Mouse (Mus musculus): Measurements from ENCODE around the gene Fam78a. TPM values are rescaled to one million over a fixed set of nuclear protein-coding genes. Genes with fewer than 3 reads are reported as not detected.

Fam78a gene
- total and polyA plus RNA-seq, 3 experiments = 16.0 to 17.4 TPM; not detected in 1

DNA sequence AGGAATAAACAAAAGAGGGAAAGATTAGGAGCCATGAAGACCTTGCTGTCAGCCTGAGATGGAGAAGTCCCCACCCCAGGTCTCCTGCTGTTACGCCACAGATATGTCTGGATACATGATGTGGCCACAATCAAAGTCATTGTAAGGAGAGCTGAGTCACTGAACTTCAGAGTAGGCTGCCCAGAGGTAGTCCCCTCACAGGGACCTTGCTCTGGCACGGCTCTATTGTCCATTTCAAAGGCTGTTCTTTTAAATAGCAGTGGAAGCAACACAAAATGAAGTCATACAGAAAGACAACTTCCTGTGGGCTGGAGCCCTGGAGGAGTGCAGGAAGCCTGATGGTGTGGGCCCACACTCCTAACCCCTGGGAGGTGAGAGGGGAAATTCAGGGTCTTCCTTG is 23.5 kb downstream of the Fam78a start:
- peaks cover 33 to 44% of the 10 kb centered on the region in 2 experiments for H3K4me1 ChIP-seq (ENCODE audit: control insufficient read depth in 1 of 2, insufficient read depth in 2 of 2, low read length in 2 of 2)
- H3K27me3 ChIP-seq (ENCODE audit: control insufficient read depth in 1 of 2, insufficient read depth in 2 of 2, low read length in 2 of 2) = no peaks in the 10 kb centered on the region
- H3K9me3 ChIP-seq (replicated peaks; ENCODE audit: insufficient read depth, low read length) = no peaks in the 10 kb centered on the region
- peak overlapping the region; percentile 19 for H3K9ac ChIP-seq (ENCODE audit: control insufficient read depth, low read depth, low read length, poor library complexity, severe bottlenecking)
- H3K4me3 ChIP-seq (ENCODE audit: control insufficient read depth in 1 of 2, insufficient read depth in 1 of 2, low read depth in 2 of 2, low read length in 2 of 2) = no peak overlapping the region; a peak in 1 of 4 replicates
- H3K27ac ChIP-seq (ENCODE audit: control insufficient read depth, low read depth, low read length) = peak overlapping the region; percentile 82
- H3K36me3 ChIP-seq (ENCODE audit: control insufficient read depth in 1 of 2, insufficient read depth in 2 of 2, low read length in 2 of 2) = peaks cover 0 to 38% of the 10 kb centered on the region in 2 experiments; a peak in 2 of 4 replicates
- no peaks in the 10 kb centered on the region for H3K79me2 ChIP-seq (ENCODE audit: control insufficient read depth, insufficient read depth, low read length, poor library complexity)
- peak; percentile 68 for DNase-seq (ENCODE audit: low read depth, low spot score)
- TF ChIP-seq GATA1 (IDR thresholded peaks at IDR 0.05; ENCODE audit: low read depth, low read length) (peak; percentile 27; the same call in 1 of the 2 replicates), TAL1 (IDR thresholded peaks at IDR 0.05; ENCODE audit: low read length) (peak; percentile 33), TCF12 (IDR thresholded peaks at IDR 0.05; ENCODE audit: low read depth, low read length) (peak; percentile 66), ZKSCAN1 (IDR thresholded peaks at IDR 0.05; ENCODE audit: low read depth, low read length) (no peak), TBP (IDR thresholded peaks at IDR 0.05; ENCODE audit: low read depth, low read length) (no peak), RCOR1 (IDR thresholded peaks at IDR 0.05; ENCODE audit: low read depth, low read length) (peak; percentile 38; the same call in 1 of the 2 replicates), MAZ (IDR thresholded peaks at IDR 0.05; ENCODE audit: low read depth, low read length) (0 out of 2 replicates have a peak, but pooled peaks have one; percentile 3), EP300 (IDR thresholded peaks at IDR 0.05; ENCODE audit: low read depth in 1 of 2, low read length in 2 of 2) (peak; percentile 58 to 64; a peak in 3 of 4 replicates), USF2 (IDR thresholded peaks at IDR 0.05; ENCODE audit: borderline replicate concordance in 1 of 2, insufficient read depth in 1 of 2, low read depth in 1 of 2, low read length in 2 of 2) (no peak)

DNA sequence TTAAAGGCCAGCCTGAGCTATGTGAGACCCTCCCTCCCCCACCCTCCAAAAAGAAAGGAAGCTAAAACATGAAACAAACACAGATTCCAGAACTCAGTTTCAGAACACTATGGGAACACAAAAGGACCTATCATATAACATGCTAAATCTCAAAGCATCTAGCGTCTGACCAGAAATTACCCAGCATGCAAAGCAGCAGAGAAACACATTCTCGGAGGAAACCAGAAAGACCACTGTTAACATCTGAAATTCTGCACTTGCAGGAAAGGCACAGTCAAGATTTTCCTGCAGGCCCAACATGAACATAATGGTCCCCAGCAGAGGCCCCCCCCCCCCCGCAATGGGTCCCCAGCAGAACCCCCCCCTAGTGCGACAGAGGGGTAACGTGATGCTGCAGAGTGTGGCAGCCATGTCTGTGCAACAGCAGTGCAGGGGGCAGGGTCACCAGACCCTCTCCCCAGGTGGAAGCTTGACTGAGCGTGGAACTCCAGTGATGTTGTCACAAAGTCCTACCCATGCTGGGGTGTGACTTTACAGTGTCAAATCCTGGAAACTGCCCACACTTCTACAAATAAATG is 24.3 kb downstream of the Fam78a start:
- Histone ChIP-seq H3K27ac (ENCODE audit: control insufficient read depth, low read depth, low read length) (peak overlapping the region; percentile 82; the same call in 1 of the 2 replicates), H3K27me3 (ENCODE audit: control insufficient read depth in 1 of 2, insufficient read depth in 2 of 2, low read length in 2 of 2) (no peaks in the 10 kb centered on the region), H3K9ac (ENCODE audit: control insufficient read depth, low read depth, low read length, poor library complexity, severe bottlenecking) (no peak overlapping the region), H3K79me2 (ENCODE audit: control insufficient read depth, insufficient read depth, low read length, poor library complexity) (no peaks in the 10 kb centered on the region), H3K9me3 (replicated peaks; ENCODE audit: insufficient read depth, low read length) (no peaks in the 10 kb centered on the region), H3K36me3 (ENCODE audit: control insufficient read depth in 1 of 2, insufficient read depth in 2 of 2, low read length in 2 of 2) (peaks cover 0 to 41% of the 10 kb centered on the region in 2 experiments; a peak in 2 of 4 replicates), H3K4me3 (ENCODE audit: control insufficient read depth in 1 of 2, insufficient read depth in 1 of 2, low read depth in 2 of 2, low read length in 2 of 2) (no peak overlapping the region), H3K4me1 (ENCODE audit: control insufficient read depth in 1 of 2, insufficient read depth in 2 of 2, low read length in 2 of 2) (peaks cover 33 to 48% of the 10 kb centered on the region in 2 experiments)
- no peak for TF ChIP-seq ZMIZ1 (IDR thresholded peaks at IDR 0.05; ENCODE audit: low read depth, low read length)
- no peak for TF ChIP-seq TBP (IDR thresholded peaks at IDR 0.05; ENCODE audit: low read depth, low read length)
- TF ChIP-seq JUND (IDR thresholded peaks at IDR 0.05; ENCODE audit: low read depth, low read length) = no peak
- TF ChIP-seq BHLHE40 (IDR thresholded peaks at IDR 0.05; ENCODE audit: borderline replicate concordance, low read depth, low read length) = no peak
- no peak for TF ChIP-seq MEF2A (IDR thresholded peaks at IDR 0.05; ENCODE audit: extremely low read depth, insufficient replicate concordance, low read depth, low read length, poor library complexity, severe bottlenecking)
- TF ChIP-seq RAD21 (IDR thresholded peaks at IDR 0.05; ENCODE audit: low read depth, low read length) = no peak
- TF ChIP-seq ZNF384 (IDR thresholded peaks at IDR 0.05; ENCODE audit: low read depth, low read length) = no peak
- no peak for TF ChIP-seq USF1 (IDR thresholded peaks at IDR 0.05; ENCODE audit: low read depth, low read length)
- no peak for TF ChIP-seq ZC3H11A (IDR thresholded peaks at IDR 0.05; ENCODE audit: low read depth, low read length)
- TF ChIP-seq ELF1 (IDR thresholded peaks at IDR 0.05; ENCODE audit: low read depth, low read length) = no peak
- no peak for TF ChIP-seq E2F4 (IDR thresholded peaks at IDR 0.05; ENCODE audit: borderline replicate concordance, low read depth, low read length)
- TF ChIP-seq SIN3A (IDR thresholded peaks at IDR 0.05; ENCODE audit: low read length) = no peak
- no peak for DNase-seq (ENCODE audit: low read depth, low spot score)

All from MEL (cell line).